Mouse (Mus musculus) thymus, adult 18-20 months (tissue): ENCODE measurements around the gene Kcnj8.

ENCODE experiments used
- DNase-seq, 2 experiments: peaks; one replicate each; pipeline ENCODE4 v3.0.0; 2022; ENCODE audit warnings: mixed read lengths in 2 of 2

Kcnj8 gene

DNA sequence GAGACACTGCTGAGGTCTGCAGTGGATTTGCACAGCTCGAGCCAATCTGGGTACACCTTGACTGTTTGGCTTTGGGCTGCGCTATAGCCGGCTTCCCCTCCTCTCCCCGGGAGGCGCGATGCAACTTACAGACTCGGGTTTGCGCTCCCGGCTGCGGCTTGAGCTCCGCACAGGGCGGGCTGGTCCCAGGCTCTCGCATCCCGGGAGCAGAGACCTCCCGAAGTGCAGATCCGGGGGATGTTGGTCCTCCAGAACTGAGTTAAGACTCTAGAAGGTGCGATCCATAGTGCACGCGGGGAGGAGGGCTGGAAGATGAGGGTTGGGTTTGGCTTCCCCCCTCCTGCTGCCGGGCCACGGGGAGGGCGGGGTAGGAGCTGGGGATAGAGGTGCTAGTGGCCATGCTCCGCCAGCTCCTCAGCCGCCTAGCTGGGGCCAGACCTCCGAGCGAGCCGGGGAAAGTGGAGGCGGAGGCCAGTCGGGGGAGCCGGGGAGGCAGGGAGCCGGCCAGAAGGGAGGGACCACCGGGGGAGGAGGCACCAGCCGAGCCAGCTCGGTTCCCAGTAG lies at the start of gene Kcnj8:
Kcnj8 (minus strand) TSS at position 560 of the 564 bp plus-strand sequence.
- DNase-seq: peak; percentile 12 to 28

GRCm38 (mm10) chr6:142616659-142617058 lies 45.2 kb upstream of the Kcnj8 start:
- no peak for DNase-seq

- no peak for DNase-seq
Measured at GRCm38 (mm10) chr6:142614324-142614723, 42.9 kb upstream of the Kcnj8 start.

- DNase-seq: no peak
Measured at GRCm38 (mm10) chr6:142612366-142612765, 41.0 kb upstream of the Kcnj8 start.

- no peak for DNase-seq
Measured at GRCm38 (mm10) chr6:142609401-142610373, 38.3 kb upstream of the Kcnj8 start.

DNA sequence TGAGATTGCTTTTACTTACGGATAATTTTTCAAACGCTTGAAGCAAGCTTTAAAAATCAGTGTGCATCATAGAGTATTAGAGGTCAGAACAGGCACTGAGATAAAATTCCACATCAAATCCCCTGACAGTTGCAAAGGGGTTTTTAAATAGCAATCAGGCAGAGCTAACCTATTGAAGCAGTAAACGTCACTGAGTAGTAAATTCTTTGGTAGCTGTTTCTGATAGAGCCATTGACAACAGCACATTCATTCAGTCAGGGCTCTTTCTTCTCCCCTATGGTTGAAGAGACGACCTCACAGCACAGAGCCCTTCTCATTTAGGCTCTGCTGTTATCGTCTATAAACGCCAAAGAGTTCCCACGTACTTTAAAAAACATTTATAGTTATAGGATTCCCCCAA lies 35.7 kb upstream of the Kcnj8 start:
- DNase-seq: no peak

GRCm38 (mm10) chr6:142602772-142603171 lies 31.4 kb upstream of the Kcnj8 start:
- no peak for DNase-seq

DNA sequence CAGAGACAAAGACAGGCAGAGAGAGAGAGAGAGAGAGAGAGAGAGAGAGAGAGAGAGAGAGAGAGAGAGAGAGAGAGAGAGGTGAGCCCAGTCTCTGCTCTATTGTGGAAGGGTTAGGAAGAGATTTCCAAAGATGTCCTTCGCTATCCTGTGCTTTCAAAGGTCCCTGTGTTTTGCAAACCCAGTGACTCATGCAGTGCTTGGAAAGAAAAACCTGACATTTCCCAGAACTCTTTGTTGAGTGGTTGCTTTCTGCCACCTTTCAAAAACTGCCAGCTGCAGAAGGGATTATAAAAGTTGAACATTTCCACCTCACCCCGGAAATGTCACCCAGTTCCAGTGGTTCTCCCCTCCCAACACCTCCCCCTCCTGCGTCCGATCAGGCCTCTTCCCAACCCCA lies 7.4 kb upstream of the Kcnj8 start:
- DNase-seq: no peak

DNA sequence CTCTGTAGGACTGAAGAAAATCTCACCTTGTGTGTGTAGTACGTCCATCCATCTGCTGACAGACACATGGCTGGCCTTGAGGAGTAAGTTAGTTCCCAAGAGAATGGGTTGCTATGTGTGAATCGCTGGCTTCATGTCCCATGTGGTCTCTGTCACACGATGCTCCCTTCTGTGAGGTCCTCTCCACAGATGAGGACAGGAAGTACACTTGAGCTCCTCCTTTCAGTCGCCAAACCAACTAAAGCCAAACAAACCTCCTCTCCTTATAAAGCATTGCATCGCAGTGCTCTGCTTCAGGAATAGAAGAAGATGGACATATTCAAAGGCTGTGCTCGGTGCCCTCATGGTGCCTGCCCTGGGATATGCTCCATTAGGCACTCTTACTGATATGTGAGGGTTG lies 6.4 kb upstream of the Kcnj8 start:
- no peak for DNase-seq

DNA sequence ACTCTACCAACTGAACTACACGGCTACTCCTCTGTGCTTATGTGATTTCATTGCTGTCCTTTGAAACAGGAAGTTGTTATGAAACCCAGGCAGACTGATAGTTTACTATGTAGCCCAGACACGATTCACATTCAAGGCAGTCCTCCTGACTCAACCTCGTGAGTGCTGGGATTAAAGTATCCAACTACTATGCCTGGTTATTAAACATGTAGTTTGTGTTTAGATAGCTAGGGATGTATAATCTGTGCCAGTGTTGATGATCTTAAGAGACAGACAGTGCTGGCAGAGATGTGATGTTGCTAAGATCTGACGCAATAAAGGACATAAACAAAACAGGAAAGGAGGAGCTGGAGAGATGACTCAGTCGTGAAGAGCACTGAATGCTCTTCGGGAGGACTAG lies 1.5 kb upstream of the Kcnj8 start:
- DNase-seq: no peak

DNA sequence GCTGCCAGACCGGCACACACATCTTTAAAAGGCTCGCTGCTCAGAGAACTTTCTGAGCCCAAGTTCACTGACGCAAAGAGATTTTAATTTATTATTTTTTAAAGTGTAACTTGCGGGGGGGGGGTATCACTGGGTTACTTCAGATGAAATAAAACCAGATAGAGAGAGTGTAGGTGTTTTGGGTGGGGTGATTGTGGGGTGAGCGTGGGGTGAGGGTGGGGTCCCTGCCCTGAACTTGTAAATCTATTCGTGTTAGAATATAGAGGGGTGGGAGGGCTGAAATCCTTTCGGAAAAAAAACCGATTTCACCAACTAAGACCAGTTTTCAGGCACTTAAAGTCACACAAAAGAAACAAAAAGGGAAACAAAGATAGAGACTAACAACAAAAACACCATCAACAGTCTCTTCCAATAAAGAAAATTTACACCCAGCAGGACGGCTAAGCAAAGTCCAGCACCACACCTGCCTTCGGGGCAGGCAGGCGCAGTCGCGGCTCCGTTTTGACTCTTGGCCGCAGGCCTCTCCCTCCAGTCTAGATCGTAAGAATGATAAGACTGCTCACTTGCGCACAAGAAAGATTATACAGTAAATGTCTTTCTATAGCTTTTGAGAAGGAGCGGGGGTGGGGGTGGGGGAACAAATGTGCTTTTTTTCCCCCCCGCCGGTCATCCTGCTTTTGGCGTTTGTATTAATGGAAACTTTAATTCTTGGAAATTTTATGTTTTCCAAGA lies 381 bp upstream of the Kcnj8 start:
- no peak for DNase-seq

- DNase-seq: no peak
Measured at GRCm38 (mm10) chr6:142570046-142570770, 1.2 kb downstream of the Kcnj8 start.

DNA sequence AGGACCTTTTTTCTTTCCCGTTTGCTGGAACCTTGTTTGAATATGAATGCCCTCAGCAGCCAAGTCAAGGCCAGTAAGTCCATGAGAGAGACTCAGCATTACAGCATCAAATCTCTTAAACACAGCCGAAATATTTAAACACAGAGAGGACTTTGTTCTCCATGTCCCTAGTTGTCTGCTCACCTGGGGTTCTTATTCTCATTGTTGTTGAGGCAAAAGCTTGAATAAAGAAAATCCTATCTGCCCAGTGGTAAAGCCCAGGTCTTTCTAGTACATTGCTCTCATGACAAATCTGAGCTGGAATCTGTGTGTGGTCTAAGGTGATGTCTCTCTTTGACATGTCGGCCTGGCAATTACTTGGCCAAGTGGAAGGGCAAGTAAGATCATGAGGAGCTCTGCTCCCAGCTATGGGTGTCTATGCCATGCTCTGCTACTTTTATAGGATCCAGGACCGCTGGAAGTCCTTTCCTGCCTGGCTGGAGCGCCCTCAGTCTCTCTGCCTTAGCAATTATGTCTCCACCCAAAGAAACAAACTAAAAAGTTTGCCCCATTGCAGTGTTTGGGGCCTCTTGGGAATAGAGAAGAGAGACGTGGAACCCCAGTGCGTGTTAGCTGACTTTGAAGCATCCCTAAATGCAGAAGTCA lies 2.6 kb downstream of the Kcnj8 start:
- DNase-seq: no peak

DNA sequence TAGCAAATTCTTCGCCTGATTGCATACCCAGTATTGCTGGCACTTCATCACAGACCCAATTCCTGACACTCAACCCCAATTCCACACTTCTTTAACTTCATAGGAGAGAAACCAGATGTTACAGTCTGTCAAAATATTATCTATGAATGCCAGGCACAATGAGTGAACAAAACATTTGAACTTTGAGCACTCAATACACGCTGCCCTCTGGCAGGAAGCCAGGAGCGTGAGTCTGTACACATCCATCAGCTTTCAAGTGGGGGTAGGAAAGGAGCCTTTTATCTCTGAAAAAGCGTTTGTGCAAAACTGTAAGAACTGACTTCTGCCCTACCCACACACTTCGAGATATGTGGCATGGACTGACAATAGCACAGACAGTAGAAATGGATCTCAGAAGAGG lies 4.0 kb downstream of the Kcnj8 start:
- peak in 1 of 2 experiments; percentile 30 for DNase-seq

DNA sequence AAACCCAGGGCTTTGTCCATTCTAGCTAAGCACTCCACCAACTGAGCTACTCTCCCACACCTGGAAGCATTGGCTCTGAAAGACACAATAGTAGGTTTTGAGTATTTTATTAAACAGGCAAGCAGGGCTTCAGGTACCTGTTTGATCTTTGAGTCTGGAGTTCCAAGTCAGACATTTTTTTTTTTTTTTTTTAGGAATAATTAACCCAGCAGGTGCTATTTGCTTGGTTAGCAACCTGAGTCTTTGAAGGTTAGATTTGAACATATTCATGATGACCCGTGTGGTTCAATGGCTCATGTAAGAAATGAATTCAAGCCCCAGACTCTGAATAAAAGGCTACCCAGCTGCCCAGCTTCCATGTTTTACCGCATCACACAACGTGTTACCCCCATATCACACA lies 6.7 kb downstream of the Kcnj8 start:
- no peak for DNase-seq

- peak in 1 of 2 experiments; percentile 33 for DNase-seq
Measured at GRCm38 (mm10) chr6:142561151-142561550, 10.3 kb downstream of the Kcnj8 start.

DNA sequence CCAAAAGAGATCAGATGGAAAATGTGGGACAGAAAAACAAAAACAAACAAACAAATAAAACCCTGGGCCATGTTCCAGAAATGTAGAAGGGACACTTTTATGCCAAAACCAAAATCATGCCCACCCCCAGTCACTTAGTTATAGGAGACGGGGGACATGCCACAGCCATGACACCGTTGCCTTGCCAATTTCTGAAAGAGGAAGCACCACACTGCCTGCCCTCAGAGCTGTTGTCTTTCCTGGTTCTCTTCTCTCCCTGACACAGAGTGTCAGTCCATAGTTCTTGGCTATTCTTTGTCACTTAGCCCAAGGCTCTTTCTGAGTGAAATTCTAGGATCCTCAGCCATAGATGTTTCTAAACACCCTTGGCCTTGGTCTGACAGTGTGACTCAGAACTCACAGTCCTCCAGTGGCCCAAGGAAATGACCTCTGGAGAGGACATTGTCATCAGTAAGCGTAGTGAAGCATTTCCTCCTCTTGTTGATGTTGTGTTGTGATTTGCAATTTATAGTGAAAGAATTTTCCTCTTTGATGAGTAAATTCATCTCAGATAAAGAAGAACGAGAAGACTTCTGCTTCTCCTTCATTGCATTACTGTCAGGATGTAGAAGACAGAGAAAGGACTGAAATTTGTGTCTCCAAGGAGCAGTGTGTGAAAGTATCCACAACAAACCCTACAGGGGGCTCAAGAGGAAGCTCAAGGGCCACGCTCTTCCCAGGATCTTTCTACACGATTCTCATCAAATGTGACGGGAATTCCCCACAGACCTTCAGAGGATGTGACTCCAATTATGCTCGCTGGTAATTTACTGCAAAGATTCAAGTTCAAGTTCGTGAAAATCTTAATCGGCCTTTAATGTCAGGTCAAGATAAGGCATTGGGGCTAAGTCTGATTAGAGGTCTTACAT lies 12.4 kb downstream of the Kcnj8 start:
- no peak for DNase-seq

DNA sequence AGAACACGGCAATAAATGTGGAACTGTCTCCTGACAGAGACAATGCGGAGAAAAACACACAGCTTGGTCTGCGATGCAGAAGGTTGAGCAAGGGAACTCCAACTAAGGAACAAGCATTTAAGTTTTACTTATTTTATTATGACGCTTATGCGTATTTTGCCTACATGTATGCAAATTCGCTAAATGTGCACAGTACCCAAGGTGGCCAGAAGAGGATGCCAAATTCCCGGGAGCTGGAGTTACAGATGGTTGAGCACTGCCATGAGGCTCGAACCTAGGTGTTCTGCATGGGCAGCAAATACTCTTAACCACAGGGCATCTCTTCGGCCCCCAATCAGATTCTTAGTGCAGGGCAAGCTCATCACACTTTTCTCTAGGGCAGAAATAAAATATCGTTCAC lies 13.3 kb downstream of the Kcnj8 start:
- no peak for DNase-seq

DNA sequence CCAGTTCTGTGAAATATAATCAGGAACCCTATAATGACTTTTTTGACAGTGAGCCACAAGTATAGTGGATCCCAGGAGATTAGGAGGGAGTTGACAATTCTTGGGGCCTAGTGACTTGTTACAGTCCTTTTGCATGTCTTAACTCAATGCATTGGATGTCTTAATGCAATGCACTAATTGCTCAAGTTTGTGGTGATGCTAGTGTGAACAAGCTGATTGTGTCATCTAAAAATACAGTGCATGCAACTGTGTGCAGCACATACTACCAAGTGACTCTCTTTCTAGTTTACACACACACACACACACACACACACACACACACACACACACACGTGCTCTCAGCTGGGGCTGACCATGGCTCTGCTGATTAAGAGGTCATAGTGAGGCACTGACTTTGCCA lies 15.4 kb downstream of the Kcnj8 start:
- no peak for DNase-seq

- DNase-seq: no peak
Measured at GRCm38 (mm10) chr6:142551482-142551881, 19.9 kb downstream of the Kcnj8 start.

GRCm38 (mm10) chr6:142550871-142551270 lies 20.5 kb downstream of the Kcnj8 start:
- no peak for DNase-seq
